Mouse (Mus musculus) forebrain, embryonic 15.5 days (tissue): ENCODE measurements around the gene Kcnj10. TPM values are rescaled to one million over a fixed set of nuclear protein-coding genes. Genes with fewer than 3 reads are reported as not detected.
A peak's percentile ranks its signal among the peaks of the same experiment; 100 is the strongest.

Source experiments
- ATAC-seq: fragments of 200-750 bp; cut with Nextera tagmentation; replicated peaks from 2 replicates; pipeline ENCODE4 v1.8.0; 2017; ENCODE audit warnings: mild to moderate bottlenecking, moderate TSS enrichment, moderate library complexity
- H3K27ac ChIP-seq: fragments of 300-500 bp; sonication (generic); replicated peaks from 2 replicates; pipeline ENCODE4 v1.5.1; 2015; ENCODE audit warnings: mild to moderate bottlenecking, inconsistent platforms
- H3K27me3 ChIP-seq: fragments of 300-500 bp; sonication (generic); 2 replicates; pipeline ENCODE4 v1.6.1; 2015; ENCODE audit warnings: inconsistent platforms
- H3K36me3 ChIP-seq: fragments of 300-500 bp; sonication (generic); 2 replicates; pipeline ENCODE4 v1.6.1; 2015; ENCODE audit warnings: mild to moderate bottlenecking, inconsistent platforms
- H3K4me1 ChIP-seq: fragments of 300-500 bp; sonication (generic); 2 replicates; pipeline ENCODE4 v1.6.1; 2015; ENCODE audit warnings: inconsistent platforms
- H3K4me2 ChIP-seq: fragments of 300-500 bp; sonication (generic); replicated peaks from 2 replicates; pipeline ENCODE4 v1.6.1; 2015; ENCODE audit warnings: mild to moderate bottlenecking, inconsistent platforms
- H3K4me3 ChIP-seq: fragments of 300-500 bp; sonication (generic); 2 replicates; pipeline ENCODE4 v1.5.1; 2015; ENCODE audit warnings: mild to moderate bottlenecking, inconsistent platforms
- H3K9ac ChIP-seq: fragments of 300-500 bp; sonication (generic); replicated peaks from 2 replicates; pipeline ENCODE4 v1.6.1; 2015; ENCODE audit warnings: mild to moderate bottlenecking, inconsistent platforms
- H3K9me3 ChIP-seq: fragments of 300-500 bp; sonication (generic); 2 replicates; pipeline ENCODE4 v1.6.1; 2016; ENCODE audit warnings: inconsistent platforms
- WGBS: fragments of 180-500 bp; shearing (Covaris S2); methylation state at CpG from one replicate; pipeline ENCODE4 v1.1.7; 2015; ENCODE audit warnings: mixed read lengths; 5-methylcytosine and 5-hydroxymethylcytosine counted together
- polyA plus RNA-seq: library from polyadenylated mRNA; unstranded; fragments of >200 nt; fragmentation: Nextera tagmentation; extraction: Ambion mirVana; gene quantifications from 2 replicates; pipeline ENCODE4 v1.2.1, GENCODE M21; 2015

Gene Kcnj10
- polyA plus RNA-seq, 1 experiment from 2014 or later = 1.7 TPM

GRCm38 (mm10) chr1:172406077-172406706 is 65.2 kb downstream of the Kcnj10 start:
- H3K4me1 ChIP-seq = no peaks in the 10 kb centered on the region
- H3K27me3 ChIP-seq = peaks cover 3% of the 10 kb centered on the region; the same call in 1 of the 2 replicates
- no peak overlapping the region for H3K9ac ChIP-seq
- no peaks in the 10 kb centered on the region for H3K9me3 ChIP-seq
- no peak overlapping the region for H3K4me3 ChIP-seq
- H3K36me3 ChIP-seq = no peaks in the 10 kb centered on the region
- no peak for ATAC-seq
- WGBS = 51% methylated on average over 16 of the region's 16 CpGs
- no peak overlapping the region for H3K27ac ChIP-seq
- no peak overlapping the region for H3K4me2 ChIP-seq

- no peak for ATAC-seq
- Histone ChIP-seq H3K36me3 (no peaks in the 10 kb centered on the region), H3K27ac (no peak overlapping the region), H3K4me3 (no peak overlapping the region), H3K9me3 (no peaks in the 10 kb centered on the region), H3K27me3 (peaks cover 3% of the 10 kb centered on the region; the same call in 1 of the 2 replicates), H3K9ac (no peak overlapping the region), H3K4me1 (no peaks in the 10 kb centered on the region), H3K4me2 (no peak overlapping the region)
- WGBS = 8% methylated on average over 6 of the region's 6 CpGs
Measured at GRCm38 (mm10) chr1:172408996-172409395, 68.0 kb downstream of the Kcnj10 start.

- WGBS = 11% methylated on average over 5 of the region's 5 CpGs
- Histone ChIP-seq H3K27me3 (peaks cover 3% of the 10 kb centered on the region; the same call in 1 of the 2 replicates), H3K9me3 (no peaks in the 10 kb centered on the region), H3K36me3 (no peaks in the 10 kb centered on the region), H3K4me2 (no peak overlapping the region), H3K9ac (no peak overlapping the region), H3K4me1 (no peaks in the 10 kb centered on the region), H3K27ac (no peak overlapping the region), H3K4me3 (no peak overlapping the region)
- 0 out of 2 replicates have a peak, but pooled peaks have one; percentile 35 for ATAC-seq
Measured at GRCm38 (mm10) chr1:172409431-172409830, 68.4 kb downstream of the Kcnj10 start.

GRCm38 (mm10) chr1:172410806-172411205 is 69.8 kb downstream of the Kcnj10 start:
- H3K27me3 ChIP-seq = peaks cover 3% of the 10 kb centered on the region; the same call in 1 of the 2 replicates
- H3K9ac ChIP-seq = no peak overlapping the region
- no peak overlapping the region for H3K27ac ChIP-seq
- WGBS = 8% methylated on average over 4 of the region's 4 CpGs
- H3K36me3 ChIP-seq = no peaks in the 10 kb centered on the region
- ATAC-seq = no peak
- H3K9me3 ChIP-seq = no peaks in the 10 kb centered on the region
- H3K4me2 ChIP-seq = no peak overlapping the region
- no peak overlapping the region for H3K4me3 ChIP-seq
- no peaks in the 10 kb centered on the region for H3K4me1 ChIP-seq

GRCm38 (mm10) chr1:172412204-172412603 is 71.2 kb downstream of the Kcnj10 start:
- Histone ChIP-seq H3K27me3 (peaks cover 3% of the 10 kb centered on the region; the same call in 1 of the 2 replicates), H3K4me1 (no peaks in the 10 kb centered on the region), H3K27ac (no peak overlapping the region), H3K4me3 (no peak overlapping the region), H3K9me3 (no peaks in the 10 kb centered on the region), H3K9ac (no peak overlapping the region), H3K36me3 (no peaks in the 10 kb centered on the region), H3K4me2 (no peak overlapping the region)
- ATAC-seq = peak; percentile 88
- WGBS = 1% methylated on average over 5 of the region's 5 CpGs

GRCm38 (mm10) chr1:172413491-172414230 is 72.7 kb downstream of the Kcnj10 start:
- no peaks in the 10 kb centered on the region for H3K27me3 ChIP-seq
- no peaks in the 10 kb centered on the region for H3K9me3 ChIP-seq
- no peak overlapping the region for H3K27ac ChIP-seq
- 79% methylated on average over 4 of the region's 4 CpGs for WGBS
- H3K4me1 ChIP-seq = no peaks in the 10 kb centered on the region
- H3K9ac ChIP-seq = no peak overlapping the region
- no peaks in the 10 kb centered on the region for H3K36me3 ChIP-seq
- no peak overlapping the region for H3K4me2 ChIP-seq
- H3K4me3 ChIP-seq = no peak overlapping the region
- ATAC-seq = no peak

GRCm38 (mm10) chr1:172414231-172414585 is 73.2 kb downstream of the Kcnj10 start:
- Histone ChIP-seq H3K9me3 (no peaks in the 10 kb centered on the region), H3K4me3 (no peak overlapping the region), H3K4me1 (no peaks in the 10 kb centered on the region), H3K9ac (no peak overlapping the region), H3K27ac (no peak overlapping the region), H3K27me3 (no peaks in the 10 kb centered on the region), H3K36me3 (no peaks in the 10 kb centered on the region), H3K4me2 (no peak overlapping the region)
- ATAC-seq = no peak
- 87% methylated on average over 6 of the region's 6 CpGs for WGBS

- no peaks in the 10 kb centered on the region for H3K27me3 ChIP-seq
- H3K9me3 ChIP-seq = no peaks in the 10 kb centered on the region
- H3K27ac ChIP-seq = no peak overlapping the region
- ATAC-seq = no peak
- WGBS = 82% methylated on average over 7 of the region's 7 CpGs
- no peak overlapping the region for H3K4me2 ChIP-seq
- no peak overlapping the region for H3K9ac ChIP-seq
- no peak overlapping the region for H3K4me3 ChIP-seq
- no peaks in the 10 kb centered on the region for H3K4me1 ChIP-seq
- H3K36me3 ChIP-seq = no peaks in the 10 kb centered on the region
Measured at GRCm38 (mm10) chr1:172415061-172415460, 74.1 kb downstream of the Kcnj10 start.

- H3K27ac ChIP-seq = no peak overlapping the region
- no peak overlapping the region for H3K4me2 ChIP-seq
- no peak overlapping the region for H3K9ac ChIP-seq
- H3K36me3 ChIP-seq = no peaks in the 10 kb centered on the region
- WGBS = 23% methylated on average over 6 of the region's 6 CpGs
- H3K4me1 ChIP-seq = no peaks in the 10 kb centered on the region
- H3K9me3 ChIP-seq = no peaks in the 10 kb centered on the region
- no peak overlapping the region for H3K4me3 ChIP-seq
- ATAC-seq = no peak
- no peaks in the 10 kb centered on the region for H3K27me3 ChIP-seq
Measured at GRCm38 (mm10) chr1:172418173-172418572, 77.2 kb downstream of the Kcnj10 start.

- Histone ChIP-seq H3K4me1 (no peaks in the 10 kb centered on the region), H3K4me2 (no peak overlapping the region), H3K4me3 (no peak overlapping the region), H3K36me3 (no peaks in the 10 kb centered on the region), H3K27me3 (no peaks in the 10 kb centered on the region), H3K9ac (no peak overlapping the region), H3K9me3 (no peaks in the 10 kb centered on the region), H3K27ac (no peak overlapping the region)
- WGBS = 73% methylated on average over 3 of the region's 3 CpGs
- ATAC-seq = no peak
Measured at GRCm38 (mm10) chr1:172418642-172419041, 77.6 kb downstream of the Kcnj10 start.

- Histone ChIP-seq H3K36me3 (no peaks in the 10 kb centered on the region), H3K27me3 (no peaks in the 10 kb centered on the region), H3K9ac (no peak overlapping the region), H3K9me3 (no peaks in the 10 kb centered on the region), H3K4me3 (no peak overlapping the region), H3K27ac (no peak overlapping the region), H3K4me1 (no peaks in the 10 kb centered on the region), H3K4me2 (no peak overlapping the region)
- WGBS = 92% methylated on average over 6 of the region's 6 CpGs
- no peak for ATAC-seq
Measured at GRCm38 (mm10) chr1:172420181-172420580, 79.2 kb downstream of the Kcnj10 start.

- Histone ChIP-seq H3K27ac (no peak overlapping the region), H3K4me2 (no peak overlapping the region), H3K27me3 (no peaks in the 10 kb centered on the region), H3K4me1 (no peaks in the 10 kb centered on the region), H3K9me3 (no peaks in the 10 kb centered on the region), H3K36me3 (no peaks in the 10 kb centered on the region), H3K4me3 (no peak overlapping the region), H3K9ac (no peak overlapping the region)
- WGBS = 67% methylated on average over 1 of the region's 1 CpGs
- no peak for ATAC-seq
Measured at GRCm38 (mm10) chr1:172423393-172423792, 82.4 kb downstream of the Kcnj10 start.
